Mouse (Mus musculus) bone marrow, adult 2 months (tissue): ENCODE measurements around the gene Hsd11b1.

Experiments used
- CTCF ChIP-seq: fragments of 200-500 bp; IDR thresholded peaks from 2 replicates; pipeline ENCODE4 v1.5.1; 2011; ENCODE audit warnings: low read length, control low read depth; ENCODE audit not compliant: control insufficient read depth, insufficient read depth
- POLR2A ChIP-seq: fragments of 200-500 bp; IDR thresholded peaks from 2 replicates; pipeline ENCODE4 v1.6.1; 2011; ENCODE audit warnings: low read depth, mild to moderate bottlenecking, control low read depth, low read length, borderline replicate concordance; ENCODE audit not compliant: control insufficient read depth

GRCm38 (mm10) chr1:193293926-193294325 is 30.1 kb upstream of the Hsd11b1 start:
- TF ChIP-seq CTCF, result no peak
- no peak for TF ChIP-seq POLR2A
